Mouse (Mus musculus) neural tube, embryonic 11.5 days (tissue): ENCODE results near the gene Ammecr1. TPM values are rescaled to one million over a fixed set of nuclear protein-coding genes. Genes with fewer than 3 reads are reported as not detected.

Experiments used
- ATAC-seq: fragments of 200-750 bp; cut with Nextera tagmentation; 2 replicates; pipeline ENCODE4 v1.8.0; 2017; ENCODE audit warnings: moderate number of reproducible peaks, mild to moderate bottlenecking, moderate TSS enrichment, moderate library complexity; ENCODE audit not compliant: insufficient read depth, low FRiP score, low TSS enrichment
- DNase-seq: peaks from one replicate; pipeline ENCODE4 v3.0.0-alpha.2; 2015; ENCODE audit warnings: low spot score
- H3K27ac ChIP-seq: fragments of 300-500 bp; sonication (generic); 2 replicates; pipeline ENCODE4 v1.5.1; 2014; ENCODE audit warnings: low read depth, mild to moderate bottlenecking, low read length
- H3K27me3 ChIP-seq: fragments of 300-500 bp; sonication (generic); 2 replicates; pipeline ENCODE4 v1.6.1; 2014; ENCODE audit warnings: mild to moderate bottlenecking, low read length, mixed read lengths; ENCODE audit not compliant: control insufficient read depth, insufficient read depth
- H3K36me3 ChIP-seq: fragments of 300-500 bp; sonication (generic); 2 replicates; pipeline ENCODE4 v1.6.1; 2014; ENCODE audit warnings: mild to moderate bottlenecking, low read length, moderate library complexity, mixed read lengths; ENCODE audit not compliant: control insufficient read depth, insufficient read depth
- H3K4me1 ChIP-seq: fragments of 300-500 bp; sonication (generic); 2 replicates; pipeline ENCODE4 v1.6.1; 2014; ENCODE audit warnings: low read length, mixed read lengths; ENCODE audit not compliant: control insufficient read depth, insufficient read depth
- H3K4me2 ChIP-seq: fragments of 300-500 bp; sonication (generic); 2 replicates; pipeline ENCODE4 v1.6.1; 2014; ENCODE audit warnings: low read depth, mild to moderate bottlenecking, moderate library complexity
- H3K4me3 ChIP-seq: fragments of 300-500 bp; sonication (generic); 2 replicates; pipeline ENCODE4 v1.5.1; 2014; ENCODE audit warnings: low read depth, low read length
- H3K9ac ChIP-seq: fragments of 300-500 bp; sonication (generic); 2 replicates; pipeline ENCODE4 v1.6.1; 2014; ENCODE audit warnings: mild to moderate bottlenecking, low read length
- H3K9me3 ChIP-seq: fragments of 300-500 bp; sonication (generic); 2 replicates; pipeline ENCODE4 v1.6.1; 2016; ENCODE audit warnings: low read length; ENCODE audit not compliant: control insufficient read depth
- WGBS: fragments of 180-500 bp; shearing (Covaris S2); extraction: QIAGEN DNeasy Blood & Tissue Kit; methylation state at CpG from one replicate; pipeline ENCODE4 v1.1.7; 2014; 5-methylcytosine and 5-hydroxymethylcytosine counted together
- polyA plus RNA-seq: library from polyadenylated mRNA; unstranded; fragments of >200 nt; fragmentation: Nextera tagmentation; extraction: Ambion mirVana; gene quantifications from 2 replicates; pipeline ENCODE4 v1.2.1, GENCODE M21; 2014

The Ammecr1 gene
- polyA plus RNA-seq, 1 experiment from 2014 or later = 12.0 TPM

- ATAC-seq = no peak
- H3K9ac ChIP-seq = no peak overlapping the region
- no peak for DNase-seq
- no peaks in the 10 kb centered on the region for H3K4me1 ChIP-seq
- H3K27me3 ChIP-seq = no peaks in the 10 kb centered on the region
- no peaks in the 10 kb centered on the region for H3K36me3 ChIP-seq
- H3K27ac ChIP-seq = no peak overlapping the region
- no peak overlapping the region for H3K4me2 ChIP-seq
- no peaks in the 10 kb centered on the region for H3K9me3 ChIP-seq
- WGBS = 87% methylated on average over 9 of the region's 9 CpGs
- H3K4me3 ChIP-seq = no peak overlapping the region
These were observed 68.1 kb downstream of the Ammecr1 start for GRCm38 (mm10) chrX:142898295-142898887.

- Histone ChIP-seq H3K36me3 (no peaks in the 10 kb centered on the region), H3K4me3 (no peak overlapping the region), H3K4me1 (no peaks in the 10 kb centered on the region), H3K27me3 (no peaks in the 10 kb centered on the region), H3K9me3 (no peaks in the 10 kb centered on the region), H3K27ac (no peak overlapping the region), H3K9ac (no peak overlapping the region), H3K4me2 (no peak overlapping the region)
- DNase-seq (no peak), ATAC-seq (no peak)
- WGBS = 91% methylated on average over 6 of the region's 6 CpGs
These were observed 69.0 kb downstream of the Ammecr1 start for GRCm38 (mm10) chrX:142897477-142898000.

GRCm38 (mm10) chrX:142895316-142895715 lies 71.2 kb downstream of the Ammecr1 start:
- Histone ChIP-seq H3K9me3 (no peaks in the 10 kb centered on the region), H3K4me3 (no peak overlapping the region), H3K27ac (no peak overlapping the region), H3K9ac (no peak overlapping the region), H3K4me2 (no peak overlapping the region), H3K36me3 (no peaks in the 10 kb centered on the region), H3K27me3 (0 out of 2 replicates have a peak, but pooled peaks cover 2% of the 10 kb centered on the region), H3K4me1 (no peaks in the 10 kb centered on the region)
- DNase-seq (no peak), ATAC-seq (no peak)
- 75% methylated on average over 2 of the region's 2 CpGs for WGBS

GRCm38 (mm10) chrX:142885962-142886361 lies 80.6 kb downstream of the Ammecr1 start:
- Histone ChIP-seq H3K9ac (no peak overlapping the region), H3K4me1 (no peaks in the 10 kb centered on the region), H3K4me3 (no peak overlapping the region), H3K27me3 (peaks cover 4% of the 10 kb centered on the region; the same call in 1 of the 2 replicates), H3K36me3 (no peaks in the 10 kb centered on the region), H3K27ac (no peak overlapping the region), H3K4me2 (no peak overlapping the region), H3K9me3 (no peaks in the 10 kb centered on the region)
- ATAC-seq (no peak), DNase-seq (no peak)
- WGBS = 85% methylated on average over 7 of the region's 7 CpGs

- Histone ChIP-seq H3K36me3 (no peaks in the 10 kb centered on the region), H3K4me2 (no peak overlapping the region), H3K9me3 (no peaks in the 10 kb centered on the region), H3K27ac (no peak overlapping the region), H3K9ac (no peak overlapping the region), H3K4me3 (no peak overlapping the region), H3K4me1 (no peaks in the 10 kb centered on the region), H3K27me3 (peaks cover 3% of the 10 kb centered on the region; the same call in 1 of the 2 replicates)
- DNase-seq (no peak), ATAC-seq (no peak)
- 87% methylated on average over 4 of the region's 4 CpGs for WGBS
These were observed 82.9 kb downstream of the Ammecr1 start for GRCm38 (mm10) chrX:142883593-142883992.

- 0 out of 2 replicates have a peak, but pooled peaks cover 3% of the 10 kb centered on the region for H3K27me3 ChIP-seq
- no peaks in the 10 kb centered on the region for H3K4me1 ChIP-seq
These were observed 84.3 kb downstream of the Ammecr1 start for GRCm38 (mm10) chrX:142882255-142882654.

GRCm38 (mm10) chrX:142869844-142870243 lies 96.7 kb downstream of the Ammecr1 start:
- H3K36me3 ChIP-seq = no peaks in the 10 kb centered on the region
- no peak overlapping the region for H3K4me3 ChIP-seq
- H3K27me3 ChIP-seq = no peaks in the 10 kb centered on the region
- no peak overlapping the region for H3K27ac ChIP-seq
- H3K4me2 ChIP-seq = no peak overlapping the region
- ATAC-seq (no peak), DNase-seq (no peak)
- H3K9ac ChIP-seq = no peak overlapping the region
- no peaks in the 10 kb centered on the region for H3K4me1 ChIP-seq
- 91% methylated on average over 2 of the region's 2 CpGs for WGBS
- no peaks in the 10 kb centered on the region for H3K9me3 ChIP-seq

More at GRCm38 (mm10) chrX:142882255-142882654, 84.3 kb downstream of the Ammecr1 start:
- Histone ChIP-seq H3K27ac (no peak overlapping the region), H3K9me3 (no peaks in the 10 kb centered on the region), H3K36me3 (no peaks in the 10 kb centered on the region), H3K4me2 (no peak overlapping the region), H3K4me3 (no peak overlapping the region), H3K9ac (no peak overlapping the region)
- ATAC-seq (no peak), DNase-seq (no peak)
- 95% methylated on average over 5 of the region's 5 CpGs for WGBS

- Histone ChIP-seq H3K27ac (no peak overlapping the region), H3K4me3 (no peak overlapping the region), H3K36me3 (no peaks in the 10 kb centered on the region), H3K27me3 (no peaks in the 10 kb centered on the region), H3K4me1 (no peaks in the 10 kb centered on the region), H3K9ac (no peak overlapping the region), H3K9me3 (no peaks in the 10 kb centered on the region), H3K4me2 (no peak overlapping the region)
- no peak for DNase-seq
- ATAC-seq = no peak
- 91% methylated on average over 9 of the region's 9 CpGs for WGBS
These were observed 118.5 kb downstream of the Ammecr1 start for GRCm38 (mm10) chrX:142848032-142848431.

- no peak for DNase-seq
- no peaks in the 10 kb centered on the region for H3K27me3 ChIP-seq
- H3K9ac ChIP-seq = no peak overlapping the region
- no peaks in the 10 kb centered on the region for H3K36me3 ChIP-seq
- no peak overlapping the region for H3K4me2 ChIP-seq
- no peak overlapping the region for H3K27ac ChIP-seq
- 82% methylated on average over 6 of the region's 6 CpGs for WGBS
- no peak for ATAC-seq
- no peaks in the 10 kb centered on the region for H3K4me1 ChIP-seq
- no peaks in the 10 kb centered on the region for H3K9me3 ChIP-seq
- no peak overlapping the region for H3K4me3 ChIP-seq
These were observed 120.3 kb downstream of the Ammecr1 start for GRCm38 (mm10) chrX:142846266-142846665.
